ENCODE assay signal across 27 mouse cellular contexts in the genomic region with DNA sequence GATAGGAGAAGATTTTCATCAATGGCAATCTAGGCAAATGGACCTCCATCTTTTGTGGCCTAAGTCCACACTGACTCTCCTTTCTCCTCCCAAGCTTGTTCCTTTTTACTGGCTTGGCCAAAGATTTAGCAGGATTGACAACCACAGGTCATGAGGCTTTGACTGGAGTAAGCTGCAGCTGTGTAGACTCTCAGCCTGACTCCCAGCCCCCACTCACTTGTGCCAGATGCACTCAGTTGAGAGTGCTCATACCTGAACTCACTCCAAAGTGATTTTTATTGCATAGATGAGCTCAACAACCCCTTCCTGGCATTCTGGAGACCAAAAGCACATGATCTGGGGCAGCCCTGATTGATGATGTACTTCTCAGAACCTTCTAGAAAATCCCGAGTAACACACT. TPM values are rescaled to one million over a fixed set of nuclear protein-coding genes. Genes with fewer than 3 reads are reported as not detected.
"Had no signal": no experiment of that assay in that cellular context is flagged by ENCODE, and none has a peak within 500 bp of the region (broad histone marks: within the 10 kb centered on the region; RNA-seq: fewer than 3 reads in every experiment).

A gene (minus strand): TSS at position 101 of the 400 bp plus-strand sequence.

- DNase-seq: heart, postnatal 10 days; heart, postnatal 14 days; heart, postnatal 36 days; heart, postnatal 4 days; kidney, adult 11 months; kidney, adult 18-20 months; kidney, adult 2 months; kidney, adult 8-10 months; kidney, adult 9 months; kidney, postnatal 10 days; kidney, postnatal 14 days; kidney, postnatal 25 days; kidney, postnatal 36 days; kidney, postnatal 4 days; layer of hippocampus, adult 9-11 months; layer of hippocampus, postnatal 36 days had no signal

RNA-seq across cellular contexts. Expression of the gene that starts here (rescaled TPM):
- total RNA-seq: heart, postnatal 10 days; heart, postnatal 14 days; heart, postnatal 36 days; heart, postnatal 4 days; hematopoietic stem cell, adult 5-6 weeks; hindbrain, postnatal 0 days; layer of hippocampus, adult 18-20 months; layer of hippocampus, adult 2 months; layer of hippocampus, adult 8-10 months; layer of hippocampus, postnatal 10 days; layer of hippocampus, postnatal 14 days; layer of hippocampus, postnatal 25 days; layer of hippocampus, postnatal 36 days; left cerebral cortex, adult 18-20 months; left cerebral cortex, adult 2 months; left cerebral cortex, adult 8-10 months had no signal
